Mouse (Mus musculus): ENCODE measurements around the gene Prss27.
A peak's percentile ranks its signal among the peaks of the same experiment; 100 is the strongest.
"Not testable (repeated sequence)": the region's sequence is repeated elsewhere in the genome, so short reads cannot be mapped to it uniquely, and the experiment has no call there.

The Prss27 gene

GRCm38 (mm10) chr17:24035087-24035486 is 2.9 kb upstream of the Prss27 start:
- DNase-seq (ENCODE audit: low spot score): no peak

DNA sequence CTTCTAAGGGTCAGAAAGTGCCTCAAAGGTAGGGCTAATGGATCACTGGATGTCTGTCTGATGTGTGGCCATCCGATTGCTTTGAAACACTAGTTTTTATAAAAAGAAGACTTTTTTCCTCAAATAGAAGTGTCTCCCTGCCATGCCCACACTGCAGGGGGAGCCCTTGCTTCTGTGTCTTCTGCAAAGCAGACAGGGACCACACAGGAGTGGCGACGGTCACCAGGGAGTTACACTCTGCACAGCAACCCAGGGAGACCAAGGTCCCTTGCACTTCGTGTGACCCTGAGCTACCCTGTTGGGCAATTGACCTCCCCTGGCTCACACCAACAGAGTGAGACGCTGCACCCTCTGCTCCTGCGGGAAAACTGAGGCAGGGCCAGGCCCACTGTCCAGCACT is 990 bp upstream of the Prss27 start:
- DNase-seq (ENCODE audit: low spot score): no peak

DNA sequence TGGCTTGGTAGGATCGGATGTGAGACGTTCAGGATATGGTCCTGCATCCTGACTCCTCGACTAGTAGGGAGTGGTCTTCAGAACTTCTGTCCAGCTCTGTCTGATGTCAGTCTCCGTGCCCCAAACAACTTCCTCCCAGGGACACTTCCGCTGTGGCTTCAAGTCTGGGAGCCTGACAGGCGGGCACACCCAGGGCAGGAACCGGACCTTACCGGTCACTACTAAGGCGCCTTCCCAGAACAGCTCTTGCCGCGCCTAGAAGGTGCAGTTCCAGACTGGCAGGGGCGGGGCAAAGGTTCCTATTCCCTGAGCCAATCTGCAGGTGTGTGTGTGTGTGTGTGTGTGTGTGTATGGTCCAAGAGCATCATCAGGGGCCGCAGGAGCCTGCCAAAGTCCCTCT is 584 bp upstream of the Prss27 start:
- DNase-seq (ENCODE audit: low spot score): no peak

DNA sequence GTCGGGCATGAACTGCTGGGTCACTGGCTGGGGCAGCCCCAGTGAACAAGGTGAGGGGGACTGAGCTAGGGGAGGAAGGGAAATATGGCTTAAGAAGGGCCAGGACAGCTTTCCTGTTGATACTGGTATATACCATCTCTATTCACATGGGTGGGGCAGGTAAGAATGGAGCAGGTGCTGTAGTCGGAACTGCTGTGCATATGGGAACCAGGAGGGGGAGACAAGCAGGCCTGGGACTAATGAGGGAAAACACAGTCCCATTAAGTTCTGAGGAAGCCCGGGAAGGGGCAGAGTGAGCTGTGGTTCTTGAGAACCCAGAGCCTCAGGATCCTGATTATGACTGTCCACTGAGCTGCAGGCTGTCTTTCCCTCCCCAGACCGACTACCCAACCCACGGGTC is 6.5 kb downstream of the Prss27 start:
- no peak for DNase-seq (ENCODE audit: low spot score)

DNA sequence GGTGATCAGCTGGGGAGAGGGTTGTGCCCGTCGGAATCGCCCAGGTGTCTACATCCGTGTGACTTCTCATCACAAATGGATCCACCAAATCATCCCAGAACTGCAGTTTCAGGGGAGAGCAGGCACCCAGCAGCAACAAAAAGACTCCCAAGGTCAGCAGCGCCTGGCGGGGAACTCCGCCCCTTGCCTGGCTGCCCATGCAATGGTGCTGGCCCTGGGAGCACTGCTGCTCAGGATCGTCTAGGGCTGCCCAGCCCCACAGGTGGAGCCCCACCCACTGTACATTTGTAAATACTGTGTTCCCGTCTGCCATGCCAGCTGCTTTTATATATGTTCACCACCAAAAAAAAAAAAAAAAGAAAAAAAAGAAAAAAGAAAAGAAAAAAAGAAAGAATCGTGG is 7.7 kb downstream of the Prss27 start:
- no peak for DNase-seq (ENCODE audit: low spot score)

DNA sequence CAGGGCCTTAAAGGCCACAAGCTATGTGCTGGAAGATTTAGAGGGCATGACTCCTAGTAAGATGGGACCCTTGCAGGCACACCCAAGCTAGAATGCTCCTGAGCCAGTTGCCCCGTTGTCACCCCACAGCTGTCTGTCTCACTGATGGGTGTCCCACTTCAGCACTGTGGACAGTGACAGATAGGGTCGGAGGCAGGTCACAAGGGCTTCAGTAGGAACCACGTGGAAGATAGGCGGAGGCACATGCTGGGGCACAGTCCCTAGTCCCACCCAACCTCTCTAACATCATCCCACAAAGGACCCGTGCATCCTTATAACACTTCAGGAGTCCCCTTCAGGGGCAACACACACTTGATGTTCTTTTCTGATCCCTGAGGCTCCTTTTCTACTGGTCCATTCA is 8.1 kb downstream of the Prss27 start:
- DNase-seq (ENCODE audit: low spot score): no peak

DNA sequence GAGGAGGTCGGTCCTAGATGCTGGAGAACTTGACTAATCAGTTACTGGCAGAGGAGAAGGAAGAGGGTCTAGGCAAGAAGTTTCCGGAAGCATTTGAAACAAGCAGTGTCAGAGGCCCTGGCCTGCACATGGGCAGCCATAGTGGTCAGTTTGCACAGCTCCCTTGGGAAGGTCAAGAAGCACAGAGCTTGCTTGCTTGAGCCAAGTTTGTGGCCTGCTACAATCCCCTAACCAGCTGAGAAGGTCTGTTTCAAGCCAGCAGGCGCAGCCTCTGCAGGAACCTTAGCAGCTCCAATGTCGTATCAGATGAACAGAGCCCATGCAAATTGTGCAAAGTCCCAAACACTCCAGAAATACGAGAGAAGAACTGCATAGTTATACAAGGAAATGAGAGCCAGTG is 10.1 kb downstream of the Prss27 start:
- DNase-seq (ENCODE audit: low spot score): no peak

- no peak for DNase-seq (ENCODE audit: low spot score)
Measured at GRCm38 (mm10) chr17:24049008-24049407, 11.1 kb downstream of the Prss27 start.

DNA sequence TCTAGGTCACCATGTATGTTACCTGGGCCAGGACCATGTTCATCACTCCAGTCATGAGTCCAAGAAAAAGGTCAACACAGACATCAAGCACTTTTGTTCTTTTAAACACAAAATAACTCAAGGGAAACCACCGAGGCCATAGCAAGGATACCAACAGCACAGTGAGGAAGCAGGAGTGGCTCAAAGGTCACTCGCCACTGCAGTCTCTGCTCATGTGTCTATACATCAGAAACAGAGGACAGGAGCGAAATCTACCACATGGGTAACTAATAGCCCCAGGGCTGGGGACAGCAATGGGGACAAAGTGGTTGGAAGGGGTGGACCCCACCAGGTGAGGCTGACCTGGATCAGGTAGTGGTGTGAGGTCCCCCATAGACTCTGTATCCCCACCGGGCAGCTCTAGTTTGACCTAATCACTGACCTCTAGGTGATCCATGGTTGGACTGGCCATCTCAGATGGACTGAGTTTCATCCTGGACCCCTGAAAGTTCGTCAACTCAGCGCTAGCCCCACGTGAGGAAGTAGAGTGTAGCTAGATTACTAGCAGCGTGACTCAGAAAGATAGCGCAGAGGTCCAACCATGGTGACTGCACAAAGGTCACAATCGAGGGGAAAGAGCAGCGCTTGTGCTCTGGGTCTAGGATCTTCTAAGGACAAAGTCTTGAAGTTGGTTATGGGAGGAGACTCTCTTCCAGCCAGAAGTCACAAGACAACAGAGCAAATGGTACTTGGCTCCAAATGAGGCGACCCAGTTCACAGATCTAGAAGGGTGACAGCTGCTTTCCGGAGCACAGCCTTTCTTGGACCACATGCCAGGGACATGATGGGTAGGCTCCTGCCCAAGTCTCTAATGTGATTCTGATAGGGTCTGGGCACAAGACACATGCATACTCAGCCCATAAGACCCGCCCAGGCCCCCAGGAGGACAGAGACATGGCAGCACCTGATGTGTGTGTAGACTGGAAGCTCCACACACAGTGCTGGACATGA is 19.0 kb downstream of the Prss27 start:
- DNase-seq (ENCODE audit: low spot score): no peak

GRCm38 (mm10) chr17:24057730-24058245 is 19.8 kb downstream of the Prss27 start:
- DNase-seq (ENCODE audit: low spot score): no peak

- DNase-seq (ENCODE audit: low spot score): no peak
Measured at GRCm38 (mm10) chr17:24062459-24063155, 24.7 kb downstream of the Prss27 start.

- no peak for DNase-seq (ENCODE audit: low spot score)
Measured at GRCm38 (mm10) chr17:24068271-24068670, 30.3 kb downstream of the Prss27 start.

GRCm38 (mm10) chr17:24069531-24069930 is 31.6 kb downstream of the Prss27 start:
- DNase-seq (ENCODE audit: low spot score): no peak

- peak; percentile 94 for DNase-seq (ENCODE audit: low spot score)
Measured at GRCm38 (mm10) chr17:24072919-24073696, 35.2 kb downstream of the Prss27 start, which contains the start of gene Kctd5. Gene Kctd5 (minus strand): TSS chr17:24073485.

DNA sequence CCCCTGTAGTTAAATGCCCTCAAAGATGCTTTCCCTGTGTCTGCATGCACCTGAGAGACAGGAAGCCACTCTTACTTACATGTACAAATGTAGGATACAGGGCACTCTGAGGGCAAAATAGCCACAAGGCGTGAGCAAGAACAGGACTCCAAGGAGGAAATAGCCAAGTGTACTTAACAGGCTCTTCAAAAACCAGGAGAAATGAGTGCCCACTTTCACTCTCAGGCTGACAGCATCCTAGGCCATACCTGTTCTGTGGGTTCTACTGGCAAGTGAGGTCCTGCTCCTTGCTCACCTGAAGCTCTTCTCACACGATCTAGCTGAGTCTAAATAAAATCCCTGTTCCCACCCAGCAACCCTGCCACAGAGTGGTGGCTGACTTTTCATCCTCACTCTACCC is 39.2 kb downstream of the Prss27 start:
- DNase-seq (ENCODE audit: low spot score): no peak

- DNase-seq (ENCODE audit: low spot score): no peak
Measured at GRCm38 (mm10) chr17:24084593-24084992, 46.6 kb downstream of the Prss27 start.

- DNase-seq (ENCODE audit: low spot score): not testable (repeated sequence)
Measured at GRCm38 (mm10) chr17:24086399-24086798, 48.5 kb downstream of the Prss27 start.

GRCm38 (mm10) chr17:24090575-24090974 is 52.6 kb downstream of the Prss27 start:
- no peak for DNase-seq (ENCODE audit: low spot score)
